Mouse (Mus musculus): ENCODE data around the gene Eloa. TPM values are rescaled to one million over a fixed set of nuclear protein-coding genes. Genes with fewer than 3 reads are reported as not detected.

The Eloa gene
- polyA plus RNA-seq, 1 experiment from 2014 or later: 42.3 TPM

- Histone ChIP-seq H3K9me3 (ENCODE audit: control insufficient read depth, low read length) (no peaks in the 10 kb centered on the region), H3K4me1 (replicated peaks; ENCODE audit: control insufficient read depth, insufficient read depth, low read length) (peaks cover 14% of the 10 kb centered on the region), H3K9ac (ENCODE audit: low read length) (no peak overlapping the region), H3K36me3 (ENCODE audit: control insufficient read depth, insufficient read depth, low read length) (peaks cover 57% of the 10 kb centered on the region), H3K4me3 (ENCODE audit: low read depth, low read length) (no peak overlapping the region), H3K4me2 (ENCODE audit: low read length) (no peak overlapping the region), H3K27ac (ENCODE audit: low read depth) (no peak overlapping the region), H3K27me3 (replicated peaks; ENCODE audit: control insufficient read depth, insufficient read depth, low read length) (no peaks in the 10 kb centered on the region)
- no peak for ATAC-seq (replicated peaks; ENCODE audit: low FRiP score, low TSS enrichment, low read depth)
- WGBS: 90% methylated on average over 11 of the region's 11 CpGs
- DNase-seq (ENCODE audit: low spot score): no peak
Observed at GRCm38 (mm10) chr4:135970585-135970984, 51.0 kb downstream of the Eloa start.

GRCm38 (mm10) chr4:135969070-135969750 is 52.4 kb downstream of the Eloa start:
- no peak overlapping the region for H3K27ac ChIP-seq (ENCODE audit: low read depth)
- no peaks in the 10 kb centered on the region for H3K27me3 ChIP-seq (replicated peaks; ENCODE audit: control insufficient read depth, insufficient read depth, low read length)
- ATAC-seq (replicated peaks; ENCODE audit: low FRiP score, low TSS enrichment, low read depth) (no peak), DNase-seq (ENCODE audit: low spot score) (no peak)
- 87% methylated on average over 13 of the region's 13 CpGs for WGBS
- peaks cover 20% of the 10 kb centered on the region for H3K4me1 ChIP-seq (replicated peaks; ENCODE audit: control insufficient read depth, insufficient read depth, low read length)
- no peaks in the 10 kb centered on the region for H3K9me3 ChIP-seq (ENCODE audit: control insufficient read depth, low read length)
- H3K36me3 ChIP-seq (ENCODE audit: control insufficient read depth, insufficient read depth, low read length): peaks cover 46% of the 10 kb centered on the region
- H3K4me3 ChIP-seq (ENCODE audit: low read depth, low read length): no peak overlapping the region
- no peak overlapping the region for H3K4me2 ChIP-seq (ENCODE audit: low read length)
- no peak overlapping the region for H3K9ac ChIP-seq (ENCODE audit: low read length)

GRCm38 (mm10) chr4:135968271-135968869 is 53.2 kb downstream of the Eloa start:
- DNase-seq (ENCODE audit: low spot score) (no peak), ATAC-seq (replicated peaks; ENCODE audit: low FRiP score, low TSS enrichment, low read depth) (no peak)
- Histone ChIP-seq H3K9me3 (ENCODE audit: control insufficient read depth, low read length) (no peaks in the 10 kb centered on the region), H3K36me3 (ENCODE audit: control insufficient read depth, insufficient read depth, low read length) (peaks cover 46% of the 10 kb centered on the region), H3K4me1 (replicated peaks; ENCODE audit: control insufficient read depth, insufficient read depth, low read length) (peaks cover 20% of the 10 kb centered on the region), H3K4me3 (ENCODE audit: low read depth, low read length) (no peak overlapping the region), H3K27ac (ENCODE audit: low read depth) (no peak overlapping the region), H3K27me3 (replicated peaks; ENCODE audit: control insufficient read depth, insufficient read depth, low read length) (no peaks in the 10 kb centered on the region), H3K9ac (ENCODE audit: low read length) (no peak overlapping the region), H3K4me2 (ENCODE audit: low read length) (no peak overlapping the region)
- WGBS: 75% methylated on average over 19 of the region's 19 CpGs

- 86% methylated on average over 18 of the region's 18 CpGs for WGBS
- H3K9ac ChIP-seq (ENCODE audit: low read length): no peak overlapping the region
- peaks cover 48% of the 10 kb centered on the region for H3K36me3 ChIP-seq (ENCODE audit: control insufficient read depth, insufficient read depth, low read length)
Observed at GRCm38 (mm10) chr4:135967086-135967760, 54.3 kb downstream of the Eloa start.

GRCm38 (mm10) chr4:135966283-135966682 is 55.3 kb downstream of the Eloa start:
- Histone ChIP-seq H3K27me3 (replicated peaks; ENCODE audit: control insufficient read depth, insufficient read depth, low read length) (no peaks in the 10 kb centered on the region), H3K4me3 (ENCODE audit: low read depth, low read length) (no peak overlapping the region), H3K36me3 (ENCODE audit: control insufficient read depth, insufficient read depth, low read length) (peaks cover 56% of the 10 kb centered on the region), H3K9me3 (ENCODE audit: control insufficient read depth, low read length) (no peaks in the 10 kb centered on the region), H3K9ac (ENCODE audit: low read length) (no peak overlapping the region), H3K27ac (ENCODE audit: low read depth) (no peak overlapping the region), H3K4me2 (ENCODE audit: low read length) (no peak overlapping the region), H3K4me1 (replicated peaks; ENCODE audit: control insufficient read depth, insufficient read depth, low read length) (peaks cover 12% of the 10 kb centered on the region)
- 90% methylated on average over 16 of the region's 16 CpGs for WGBS
- DNase-seq (ENCODE audit: low spot score) (no peak), ATAC-seq (replicated peaks; ENCODE audit: low FRiP score, low TSS enrichment, low read depth) (no peak)

More at GRCm38 (mm10) chr4:135967086-135967760, 54.3 kb downstream of the Eloa start:
- Histone ChIP-seq H3K4me1 (replicated peaks; ENCODE audit: control insufficient read depth, insufficient read depth, low read length) (peaks cover 18% of the 10 kb centered on the region), H3K4me3 (ENCODE audit: low read depth, low read length) (no peak overlapping the region), H3K27ac (ENCODE audit: low read depth) (no peak overlapping the region), H3K9me3 (ENCODE audit: control insufficient read depth, low read length) (no peaks in the 10 kb centered on the region), H3K27me3 (replicated peaks; ENCODE audit: control insufficient read depth, insufficient read depth, low read length) (no peaks in the 10 kb centered on the region), H3K4me2 (ENCODE audit: low read length) (no peak overlapping the region)
- no peak for DNase-seq (ENCODE audit: low spot score)
- ATAC-seq (replicated peaks; ENCODE audit: low FRiP score, low TSS enrichment, low read depth): no peak

GRCm38 (mm10) chr4:135965113-135965512 is 56.5 kb downstream of the Eloa start:
- peaks cover 55% of the 10 kb centered on the region for H3K36me3 ChIP-seq (ENCODE audit: control insufficient read depth, insufficient read depth, low read length)
- 79% methylated on average over 9 of the region's 9 CpGs for WGBS
- H3K4me1 ChIP-seq (replicated peaks; ENCODE audit: control insufficient read depth, insufficient read depth, low read length): peaks cover 11% of the 10 kb centered on the region

GRCm38 (mm10) chr4:135964426-135964825 is 57.1 kb downstream of the Eloa start:
- peak overlapping the region; percentile 71 for H3K4me3 ChIP-seq (ENCODE audit: low read depth, low read length)
- H3K27me3 ChIP-seq (replicated peaks; ENCODE audit: control insufficient read depth, insufficient read depth, low read length): no peaks in the 10 kb centered on the region
- peak overlapping the region; percentile 43; the same call in 1 of the 2 replicates for H3K27ac ChIP-seq (ENCODE audit: low read depth)
- peak; percentile 22; the same call in 1 of the 2 replicates for ATAC-seq (replicated peaks; ENCODE audit: low FRiP score, low TSS enrichment, low read depth)
- 6% methylated on average over 12 of the region's 12 CpGs for WGBS
- H3K36me3 ChIP-seq (ENCODE audit: control insufficient read depth, insufficient read depth, low read length): peaks cover 54% of the 10 kb centered on the region
- peak overlapping the region; percentile 97 for H3K4me2 ChIP-seq (ENCODE audit: low read length)
- H3K9ac ChIP-seq (ENCODE audit: low read length): peak overlapping the region; percentile 83
- H3K4me1 ChIP-seq (replicated peaks; ENCODE audit: control insufficient read depth, insufficient read depth, low read length): peaks cover 11% of the 10 kb centered on the region
- DNase-seq (ENCODE audit: low spot score): no peak
- H3K9me3 ChIP-seq (ENCODE audit: control insufficient read depth, low read length): no peaks in the 10 kb centered on the region

More at GRCm38 (mm10) chr4:135965113-135965512, 56.5 kb downstream of the Eloa start:
- H3K27me3 ChIP-seq (replicated peaks; ENCODE audit: control insufficient read depth, insufficient read depth, low read length): no peaks in the 10 kb centered on the region
- H3K27ac ChIP-seq (ENCODE audit: low read depth): no peak overlapping the region
- no peak for ATAC-seq (replicated peaks; ENCODE audit: low FRiP score, low TSS enrichment, low read depth)
- no peak for DNase-seq (ENCODE audit: low spot score)
- no peak overlapping the region for H3K4me2 ChIP-seq (ENCODE audit: low read length)
- no peak overlapping the region for H3K9ac ChIP-seq (ENCODE audit: low read length)
- H3K4me3 ChIP-seq (ENCODE audit: low read depth, low read length): no peak overlapping the region
- H3K9me3 ChIP-seq (ENCODE audit: control insufficient read depth, low read length): no peaks in the 10 kb centered on the region

GRCm38 (mm10) chr4:135963457-135964193 is 57.9 kb downstream of the Eloa start, which contains the start of gene Gale:
Gene Gale, plus strand, starts transcription at chr4:135963727.
- peak; percentile 93 for DNase-seq (ENCODE audit: low spot score)
- H3K27me3 ChIP-seq (replicated peaks; ENCODE audit: control insufficient read depth, insufficient read depth, low read length): no peaks in the 10 kb centered on the region
- H3K4me2 ChIP-seq (ENCODE audit: low read length): peak within 1 kb of the TSS; percentile 97
- peak; percentile 89 for ATAC-seq (replicated peaks; ENCODE audit: low FRiP score, low TSS enrichment, low read depth)
- H3K4me1 ChIP-seq (replicated peaks; ENCODE audit: control insufficient read depth, insufficient read depth, low read length): peaks cover 11% of the 10 kb centered on the region
- H3K36me3 ChIP-seq (ENCODE audit: control insufficient read depth, insufficient read depth, low read length): peaks cover 54% of the 10 kb centered on the region
- peak within 1 kb of the TSS; percentile 71 for H3K4me3 ChIP-seq (ENCODE audit: low read depth, low read length)
- H3K9me3 ChIP-seq (ENCODE audit: control insufficient read depth, low read length): no peaks in the 10 kb centered on the region
- under 1% methylated on average over 55 of the region's 56 CpGs for WGBS
- H3K9ac ChIP-seq (ENCODE audit: low read length): peak within 1 kb of the TSS; percentile 83
- peak within 1 kb of the TSS; percentile 86 for H3K27ac ChIP-seq (ENCODE audit: low read depth)
